Mouse (Mus musculus): ENCODE results near the gene Mfsd4a.

DNA sequence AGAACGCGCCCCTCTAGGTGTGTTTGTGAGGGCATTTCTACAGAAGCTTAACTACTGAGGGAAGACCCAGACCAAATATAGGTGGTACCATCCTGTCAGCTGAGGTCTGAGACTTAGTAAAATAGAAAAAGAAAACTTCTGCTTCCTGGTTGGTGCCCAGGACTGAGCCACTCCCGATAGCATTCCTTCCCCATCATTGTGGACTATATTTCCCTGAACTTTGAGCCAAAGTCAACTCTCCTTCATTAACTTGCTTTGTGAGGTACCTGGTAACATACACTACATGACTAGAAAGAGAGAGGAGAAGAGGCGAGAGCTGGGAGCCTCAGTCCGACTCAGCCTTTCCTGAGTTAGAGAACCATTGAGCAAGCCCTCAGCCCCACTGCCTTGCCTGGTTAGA lies 9.3 kb downstream of the Mfsd4a start:
- TF ChIP-seq POLR2A (IDR thresholded peaks at IDR 0.05; ENCODE audit: low read depth, low read length): no peak
- no peak for TF ChIP-seq CTCF (conservative IDR thresholded peaks at IDR 0.05; ENCODE audit: insufficient read depth, insufficient read length, low read depth, low read length)
